Mouse (Mus musculus) MN1 (cell line): ENCODE measurements at regions not wholly inside any gene's neighbourhood (a gene's known extent, or its start where the extent isn't known, plus 50 kb on each side); places are given as distances from the start of the nearest gene placed in this dataset.
A peak's percentile ranks its signal among the peaks of the same experiment; 100 is the strongest.

Source experiments
- DNase-seq: peaks from one replicate; pipeline ENCODE4 v3.0.0-alpha.2; 2016; ENCODE audit warnings: low spot score

GRCm38 (mm10) chr6:81586441-81587117 lies 336.9 kb upstream of the Gcfc2 start:
- no peak for DNase-seq

- DNase-seq = no peak
These were observed 333.7 kb upstream of the Gcfc2 start for GRCm38 (mm10) chr6:81589727-81590126.

DNA sequence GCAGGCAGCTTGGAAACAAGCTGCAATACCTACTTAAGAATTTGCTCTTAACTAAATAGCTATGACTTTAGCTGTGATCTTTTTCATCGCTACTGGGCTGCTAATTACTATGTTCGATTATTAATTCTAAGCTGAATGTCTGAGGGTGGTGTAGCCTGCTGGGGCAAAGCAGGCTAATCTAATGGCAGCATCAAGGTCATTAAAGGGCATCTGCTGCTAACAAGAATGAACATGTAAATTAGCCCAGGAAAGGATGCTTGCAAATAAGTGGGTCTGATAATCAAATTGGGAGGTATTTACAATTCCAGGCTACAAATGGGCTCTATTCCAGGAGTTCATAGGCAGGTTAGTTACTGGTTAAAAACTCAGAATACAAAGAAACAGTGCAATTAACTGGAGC lies 327.5 kb upstream of the Gcfc2 start:
- no peak for DNase-seq

- no peak for DNase-seq
These were observed 314.8 kb upstream of the Gcfc2 start for GRCm38 (mm10) chr6:81608637-81609036.

- no peak for DNase-seq
These were observed 311.5 kb upstream of the Gcfc2 start for GRCm38 (mm10) chr6:81611980-81612379.

GRCm38 (mm10) chr6:81618018-81618417 lies 305.5 kb upstream of the Gcfc2 start:
- no peak for DNase-seq

- no peak for DNase-seq
These were observed 302.4 kb upstream of the Gcfc2 start for GRCm38 (mm10) chr6:81621028-81621427.

DNA sequence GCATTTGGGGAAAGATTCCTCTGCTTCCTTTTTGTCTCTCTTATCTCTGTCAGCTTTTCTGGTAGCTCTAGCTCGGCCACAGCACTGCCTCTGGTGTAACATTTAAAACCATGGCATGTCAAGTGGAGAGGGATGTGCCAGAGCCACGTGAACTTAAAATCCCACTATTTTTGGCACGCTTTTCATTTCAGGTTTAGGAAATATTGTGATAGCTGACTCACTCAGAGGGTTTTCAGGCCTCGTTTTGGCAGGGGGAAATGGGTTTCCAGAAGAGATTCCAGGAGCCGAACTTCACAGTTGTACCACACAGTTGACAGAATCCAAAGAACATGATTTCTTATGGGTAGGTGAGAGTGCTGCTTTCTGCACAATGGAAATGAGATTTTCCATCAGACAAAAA lies 300.8 kb upstream of the Gcfc2 start:
- no peak for DNase-seq

DNA sequence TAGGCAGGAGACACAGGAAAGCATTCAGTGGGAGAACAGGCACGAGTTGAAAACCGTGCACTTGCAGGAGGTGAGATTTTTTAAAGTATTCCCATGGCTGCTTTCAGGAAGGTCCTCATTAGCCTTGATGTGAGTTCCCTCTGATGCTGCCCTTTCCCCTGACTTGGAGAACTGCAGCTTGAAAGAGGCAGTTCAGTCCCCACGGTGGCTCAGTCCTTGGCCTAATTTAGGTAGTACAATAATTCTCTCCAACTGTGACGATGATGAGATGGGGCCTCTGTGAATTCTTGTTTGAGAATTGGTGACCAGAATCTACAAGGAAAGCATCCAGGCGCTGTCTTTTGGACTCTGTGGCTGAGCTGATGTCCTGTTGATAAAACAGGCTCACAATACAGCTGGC lies 298.5 kb upstream of the Gcfc2 start:
- DNase-seq = no peak

GRCm38 (mm10) chr6:81633586-81633985 lies 289.9 kb upstream of the Gcfc2 start:
- DNase-seq = peak; percentile 37

- DNase-seq = no peak
These were observed 275.7 kb upstream of the Gcfc2 start for GRCm38 (mm10) chr6:81647615-81648375.

- no peak for DNase-seq
These were observed 271.6 kb upstream of the Gcfc2 start for GRCm38 (mm10) chr6:81651856-81652255.

GRCm38 (mm10) chr6:81655205-81655604 lies 268.3 kb upstream of the Gcfc2 start:
- no peak for DNase-seq

- DNase-seq = no peak
These were observed 262.7 kb upstream of the Gcfc2 start for GRCm38 (mm10) chr6:81660478-81661395.

GRCm38 (mm10) chr6:81668944-81669343 lies 254.5 kb upstream of the Gcfc2 start:
- DNase-seq = no peak

- peak; percentile 10 for DNase-seq
These were observed 250.2 kb upstream of the Gcfc2 start for GRCm38 (mm10) chr6:81673316-81673715.

GRCm38 (mm10) chr6:81697284-81697683 lies 226.2 kb upstream of the Gcfc2 start:
- no peak for DNase-seq

DNA sequence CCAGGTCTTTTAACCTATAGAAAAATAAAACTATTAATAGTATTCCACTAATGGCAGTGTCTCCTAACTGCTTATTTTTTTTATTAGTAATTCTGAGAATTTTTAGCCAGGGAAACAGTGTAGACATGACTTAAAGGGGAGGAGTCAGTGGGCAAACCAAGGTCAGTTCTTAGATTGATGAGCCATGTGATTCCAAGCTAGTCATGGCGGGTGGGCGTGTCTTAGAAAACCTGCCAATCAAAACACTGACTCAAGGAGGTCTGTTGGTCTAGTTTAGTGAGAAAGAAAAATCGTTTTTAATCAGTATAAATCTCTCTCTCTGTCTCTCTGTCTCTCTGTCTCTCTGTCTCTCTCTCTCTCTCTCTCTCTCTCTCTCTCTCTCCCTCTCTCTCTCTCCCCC lies 225.3 kb upstream of the Gcfc2 start:
- no peak for DNase-seq

DNA sequence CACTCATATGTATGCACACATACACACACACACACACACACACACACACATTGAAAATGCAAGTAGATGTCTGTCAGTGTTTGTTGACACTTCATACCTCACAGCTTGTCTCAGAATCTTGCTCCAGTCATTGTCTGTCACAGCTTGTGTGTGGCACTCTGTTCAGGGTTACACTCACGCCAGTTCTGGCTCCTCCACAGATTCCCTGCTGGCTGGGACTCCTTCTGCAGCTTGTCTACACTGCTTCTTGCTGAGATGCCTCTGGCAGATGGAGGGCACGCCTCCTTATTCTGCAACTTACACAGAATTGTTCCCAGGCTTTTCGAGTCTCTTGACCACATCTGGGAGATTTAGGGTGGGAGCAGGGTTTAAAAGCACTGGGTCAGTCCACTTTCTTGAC lies 208.6 kb upstream of the Gcfc2 start:
- DNase-seq = no peak

- no peak for DNase-seq
These were observed 207.1 kb upstream of the Gcfc2 start for GRCm38 (mm10) chr6:81716371-81716770.

DNA sequence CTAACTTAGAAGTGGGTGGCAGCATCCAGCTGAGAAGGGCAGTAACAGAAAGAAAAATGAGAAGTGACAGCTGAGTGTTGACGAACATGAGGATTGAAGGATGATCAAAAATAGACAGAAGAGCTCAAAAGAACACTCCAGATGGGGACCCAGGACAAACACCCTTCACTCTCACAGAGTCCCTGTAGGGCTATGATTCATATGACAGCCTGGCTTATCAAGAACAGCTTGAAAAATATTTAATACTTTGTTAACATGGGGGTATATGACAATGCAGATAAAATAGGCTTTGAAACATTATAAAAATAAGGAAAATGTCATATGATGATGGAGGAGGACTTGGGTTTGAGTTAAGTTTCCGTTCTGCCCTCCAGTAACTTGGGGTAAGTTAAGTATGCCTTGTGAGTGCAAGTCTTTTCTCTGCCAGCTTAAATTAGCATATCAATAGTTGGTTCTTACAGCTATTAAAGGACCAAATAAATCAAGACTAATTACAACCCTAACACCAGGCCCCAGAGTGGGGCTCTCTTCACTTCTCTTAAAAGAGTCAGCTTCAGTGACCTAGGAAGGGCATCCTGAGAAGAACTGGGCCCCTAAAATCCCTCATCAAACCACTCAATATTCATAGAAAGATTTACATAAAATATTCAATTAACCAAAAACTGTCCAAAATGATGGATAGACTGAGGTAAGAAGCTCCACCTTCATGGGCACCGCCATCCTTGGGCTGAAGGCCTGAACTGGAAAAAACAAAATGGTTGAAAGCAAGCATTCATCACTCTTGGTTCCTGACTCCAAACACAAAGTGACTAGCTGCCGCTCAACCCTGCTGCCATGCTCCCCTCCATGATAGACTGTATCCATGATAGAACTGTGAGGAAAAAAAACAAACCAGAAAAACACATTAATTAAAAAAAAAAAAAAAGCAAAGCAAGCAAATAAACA lies 198.6 kb upstream of the Gcfc2 start:
- DNase-seq = no peak

DNA sequence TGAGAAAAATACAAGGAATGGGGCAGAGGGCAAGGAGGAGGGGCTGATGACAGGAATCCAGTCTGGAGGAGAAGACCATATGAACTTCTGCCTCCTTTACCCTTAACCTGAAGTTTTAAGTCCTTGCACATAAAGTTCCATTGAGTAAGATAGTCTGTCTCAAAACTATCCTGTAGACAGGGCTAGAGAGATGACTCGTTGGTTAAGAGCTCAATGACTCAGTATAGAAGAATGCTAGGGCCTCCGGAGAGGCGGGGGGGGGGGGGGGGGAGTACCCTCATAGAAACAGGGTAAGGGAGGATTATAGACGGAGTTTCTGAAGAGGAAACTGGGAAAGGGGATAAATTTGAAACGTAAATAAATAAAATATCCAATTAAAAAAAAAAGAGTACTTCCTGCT lies 191.8 kb upstream of the Gcfc2 start:
- DNase-seq = no peak
